Mouse (Mus musculus): ENCODE results near the gene Ccl12. TPM values are rescaled to one million over a fixed set of nuclear protein-coding genes. Genes with fewer than 3 reads are reported as not detected.

The Ccl12 gene
- total RNA-seq, 1 experiment from 2014 or later = not detected

DNA sequence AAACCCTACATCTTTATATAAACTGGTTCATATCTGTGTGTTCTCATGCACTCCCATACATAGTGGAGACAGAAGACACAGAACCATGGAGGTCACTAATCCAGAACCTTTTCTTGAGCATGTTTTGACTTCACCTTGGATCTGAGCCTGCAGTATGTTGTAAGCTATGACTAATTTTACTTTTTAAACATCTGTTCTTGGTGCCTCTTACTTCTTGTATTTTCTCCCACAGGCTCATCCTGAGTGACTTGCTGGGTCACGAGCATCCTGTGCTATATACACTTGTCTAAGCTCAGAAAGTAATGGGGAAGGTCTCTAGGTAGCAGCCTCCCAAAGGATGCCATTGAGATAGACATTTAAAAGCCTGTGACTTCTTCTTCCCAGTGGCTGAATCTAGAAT, 31.3 kb downstream of the Ccl12 start:
- ATAC-seq (replicated peaks; ENCODE audit: low read depth, poor library complexity, severe bottlenecking) = no peak

- no peak for ATAC-seq (replicated peaks; ENCODE audit: low read depth, poor library complexity, severe bottlenecking)
These were observed 34.6 kb downstream of the Ccl12 start for GRCm38 (mm10) chr11:82136196-82136595.

DNA sequence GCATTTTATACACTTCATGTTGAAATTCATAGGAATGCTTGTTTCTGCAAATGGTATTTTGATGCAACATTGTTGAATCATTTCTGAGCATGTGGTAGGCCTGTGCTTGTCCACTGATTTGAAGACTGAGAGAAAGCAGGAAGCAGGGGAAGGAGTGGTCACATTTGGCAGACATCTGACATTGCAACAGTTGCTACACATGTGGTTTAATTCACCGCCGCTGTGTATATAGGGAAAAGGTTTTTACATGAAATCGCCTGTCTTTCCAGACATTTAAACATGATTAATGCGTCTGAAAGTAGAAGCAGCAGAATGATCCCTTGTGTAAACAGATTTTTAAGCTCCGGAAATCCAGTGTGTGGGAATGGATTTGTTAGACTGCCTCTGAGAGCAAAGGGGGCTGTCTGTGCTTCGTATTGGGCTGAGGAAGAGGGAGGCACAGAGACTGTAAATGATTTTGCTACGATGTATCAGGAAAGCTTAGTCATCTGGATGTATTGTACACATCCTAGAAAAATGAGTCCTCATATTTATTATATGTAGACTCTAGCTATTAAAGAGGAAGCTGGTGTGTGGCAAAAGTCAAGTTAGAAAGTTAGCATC, 37.9 kb downstream of the Ccl12 start:
- 0 out of 2 replicates have a peak, but pooled peaks have one; percentile 29 for ATAC-seq (replicated peaks; ENCODE audit: low read depth, poor library complexity, severe bottlenecking)

Other genes with a start within 250 kb of the Ccl12 start
- gene 5530401A14Rik, start 241.2 kb upstream of the Ccl12 start, total RNA-seq (2017) = not detected in 2 replicates
- not detected in 2 replicates for gene Asic2, start 133.4 kb upstream of the Ccl12 start, total RNA-seq (2017)
- gene Ccl2, start 66.3 kb upstream of the Ccl12 start, total RNA-seq (2017) = 2.1 TPM in 1 of 2 replicates, not detected in the other
- not detected in 2 replicates for gene Gm17268, start 63.3 kb upstream of the Ccl12 start, total RNA-seq (2017)
- not detected in 2 replicates for gene Ccl7, start 56.1 kb upstream of the Ccl12 start, total RNA-seq (2017)
- not detected in 2 replicates for gene Ccl11, start 44.0 kb upstream of the Ccl12 start, total RNA-seq (2017)
- not detected in 2 replicates for gene Ccl8, start 13.3 kb downstream of the Ccl12 start, total RNA-seq (2017)
- gene Ccl1, start 203.8 kb downstream of the Ccl12 start, total RNA-seq (2017) = not detected in 2 replicates